Mouse (Mus musculus): ENCODE measurements around the gene Hmgb1.

Hmgb1 gene

DNA sequence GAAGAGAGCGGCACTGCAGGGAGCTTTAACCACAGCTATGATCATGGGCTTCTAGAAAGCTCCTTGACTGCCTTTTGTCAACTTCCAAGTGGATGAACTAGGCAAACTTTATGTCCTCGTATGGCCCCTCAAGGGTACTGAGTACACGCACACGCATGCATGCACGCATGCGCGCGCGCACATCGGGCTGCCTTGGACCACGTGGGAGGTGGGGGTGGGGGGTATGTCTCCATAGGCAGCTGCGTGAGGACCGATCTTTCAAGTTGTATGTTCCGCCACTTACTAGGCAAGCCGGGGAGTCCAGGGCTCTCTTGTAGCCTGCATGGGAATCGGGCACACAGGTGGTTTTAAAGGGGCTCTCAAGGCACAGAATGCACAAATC lies 163.6 kb downstream of the Hmgb1 start:
- no peak for DNase-seq (ENCODE audit: low spot score)

DNA sequence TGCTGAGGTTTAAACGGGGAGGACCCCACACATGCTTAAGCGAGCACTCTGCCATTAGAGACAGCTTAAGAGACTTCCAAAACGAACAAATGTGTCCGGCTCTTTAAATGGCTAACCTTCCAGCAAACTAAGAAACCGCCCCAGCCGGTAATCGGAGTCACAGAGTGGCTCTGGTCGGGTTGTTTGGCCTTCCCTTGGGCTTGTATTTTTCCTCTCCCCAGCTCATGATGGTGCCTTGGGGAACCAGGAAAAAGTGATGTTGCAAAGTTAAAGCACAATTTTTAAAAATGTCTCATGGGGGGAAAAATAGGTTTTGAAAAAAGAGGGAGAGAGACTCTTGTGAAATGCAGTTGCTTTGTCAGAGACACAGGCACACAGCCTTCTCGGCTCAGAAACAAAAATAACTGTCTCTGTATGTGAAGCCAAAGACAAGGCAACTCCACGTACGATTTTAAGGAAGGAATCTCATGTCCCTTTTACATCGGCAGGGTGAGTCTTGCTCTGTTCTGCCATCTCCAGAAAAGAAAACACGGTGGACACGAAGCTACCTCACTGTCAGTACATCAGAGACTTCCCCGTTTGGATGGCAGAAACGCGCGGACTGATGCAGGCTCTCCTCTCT lies 164.1 kb downstream of the Hmgb1 start:
- no peak for DNase-seq (ENCODE audit: low spot score)

DNA sequence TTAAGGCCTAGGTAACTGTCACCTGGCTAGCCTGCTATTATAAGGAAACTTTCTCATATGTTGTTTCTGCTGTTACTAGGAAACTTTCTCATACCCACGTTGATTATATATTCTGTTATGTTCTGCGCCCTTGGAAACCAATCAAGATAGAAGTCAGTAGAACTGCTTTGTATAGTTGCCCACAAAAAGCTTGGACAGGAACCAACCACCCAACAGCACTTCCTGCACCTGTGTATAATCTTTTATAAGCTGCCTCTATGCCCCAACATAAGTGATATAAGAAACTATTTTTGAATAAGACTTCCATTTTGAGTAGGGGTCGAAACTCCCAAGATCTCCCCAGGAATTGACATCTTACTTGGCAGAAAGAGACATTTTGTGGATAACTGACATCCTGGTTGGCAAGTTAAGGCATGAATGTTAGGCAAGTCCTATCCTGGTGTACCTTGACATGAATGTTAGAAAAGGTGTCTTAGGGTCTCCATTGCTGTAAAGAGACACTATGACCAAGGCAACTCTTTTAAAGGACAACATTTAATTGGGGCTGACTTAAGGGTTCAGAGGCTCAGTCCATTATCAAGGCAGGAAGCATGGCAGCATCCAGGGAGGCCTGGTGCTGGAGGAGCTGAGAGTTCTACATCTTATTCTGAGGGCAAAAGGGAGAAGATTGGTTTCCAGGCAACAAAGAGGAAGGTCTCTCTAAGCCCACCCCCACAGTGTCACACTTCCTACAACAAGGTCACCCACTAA lies 166.4 kb downstream of the Hmgb1 start:
- DNase-seq (ENCODE audit: low spot score): no peak

DNA sequence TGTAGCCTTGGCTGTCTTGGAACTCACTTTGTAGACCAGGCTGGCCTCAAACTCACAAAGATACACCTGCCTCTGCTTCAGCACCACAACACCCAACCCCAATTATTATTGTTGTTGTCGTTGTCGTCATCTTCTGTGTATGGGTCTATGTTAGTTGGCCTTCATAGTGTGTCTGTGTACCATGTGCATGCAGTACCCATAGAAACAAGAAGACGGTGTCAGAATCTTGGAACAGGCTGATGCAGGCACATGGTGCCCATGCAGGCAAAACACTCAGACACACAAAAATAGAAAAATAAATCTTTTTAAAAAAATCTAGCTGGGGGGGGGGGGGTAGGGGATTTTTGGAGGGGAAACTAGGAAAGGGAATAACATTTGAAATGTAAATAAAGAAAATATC lies 167.1 kb downstream of the Hmgb1 start:
- no peak for DNase-seq (ENCODE audit: low spot score)

DNA sequence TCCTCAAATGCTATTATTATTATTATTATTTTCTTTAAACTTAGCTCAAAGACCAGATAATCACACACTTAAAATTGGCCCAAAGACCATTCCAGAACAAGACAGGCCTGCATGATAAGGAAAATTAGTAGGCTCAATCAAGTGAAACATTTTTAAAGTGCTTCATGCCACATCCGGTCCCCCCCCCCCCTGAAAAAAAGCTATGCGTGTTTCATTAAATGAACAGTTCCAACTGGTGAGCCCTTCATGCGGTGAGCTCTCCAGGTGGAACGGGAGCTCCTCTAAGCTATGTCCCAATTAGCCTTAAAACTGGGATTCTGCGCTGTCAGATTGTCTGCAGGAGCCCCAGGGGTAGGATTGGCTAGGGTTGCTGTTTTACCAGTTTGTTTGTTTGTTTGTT lies 168.0 kb downstream of the Hmgb1 start:
- DNase-seq (ENCODE audit: low spot score): no peak

DNA sequence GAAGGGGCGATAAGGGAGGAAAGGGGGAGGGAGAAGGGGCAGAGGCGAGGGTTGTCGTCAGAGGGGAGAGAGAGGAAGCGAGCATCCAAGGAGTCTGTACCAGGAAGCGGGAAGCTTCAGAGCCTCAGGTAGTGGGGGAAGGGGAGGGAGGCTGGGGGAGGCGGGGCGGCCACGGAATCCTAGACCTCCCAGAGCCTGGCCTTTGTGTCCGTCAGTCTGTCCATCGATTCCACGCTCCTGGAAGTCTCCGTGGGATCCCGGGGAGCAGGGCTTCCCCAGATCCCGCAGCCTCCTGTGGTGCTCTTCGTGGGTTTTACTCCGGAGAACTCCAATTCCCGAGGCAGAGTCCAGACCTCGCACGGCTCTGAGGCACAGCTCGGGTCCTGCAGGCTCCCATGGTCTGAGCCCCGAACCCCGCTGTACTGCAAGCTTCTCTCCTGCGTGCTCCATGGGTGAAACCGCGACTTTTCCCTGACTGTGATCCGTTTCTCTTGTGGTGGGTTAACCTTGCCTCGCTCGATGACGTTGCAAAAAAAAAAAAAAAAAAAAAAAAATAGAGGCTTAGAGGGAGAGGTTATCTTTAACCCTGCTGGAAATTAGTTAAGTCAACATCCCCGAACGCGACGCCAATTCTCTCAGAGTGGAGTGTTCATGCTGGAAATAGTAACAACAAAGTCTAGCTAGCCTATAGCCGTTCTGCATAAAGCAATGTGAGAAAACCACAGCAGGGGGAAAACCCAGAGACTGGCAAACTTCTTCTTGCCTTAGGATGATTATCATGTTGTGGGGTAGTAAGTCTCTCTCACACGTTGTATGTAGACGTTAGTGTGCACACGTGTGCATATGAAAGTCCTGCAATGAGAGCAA lies 168.7 kb downstream of the Hmgb1 start:
- DNase-seq (ENCODE audit: low spot score): no peak

DNA sequence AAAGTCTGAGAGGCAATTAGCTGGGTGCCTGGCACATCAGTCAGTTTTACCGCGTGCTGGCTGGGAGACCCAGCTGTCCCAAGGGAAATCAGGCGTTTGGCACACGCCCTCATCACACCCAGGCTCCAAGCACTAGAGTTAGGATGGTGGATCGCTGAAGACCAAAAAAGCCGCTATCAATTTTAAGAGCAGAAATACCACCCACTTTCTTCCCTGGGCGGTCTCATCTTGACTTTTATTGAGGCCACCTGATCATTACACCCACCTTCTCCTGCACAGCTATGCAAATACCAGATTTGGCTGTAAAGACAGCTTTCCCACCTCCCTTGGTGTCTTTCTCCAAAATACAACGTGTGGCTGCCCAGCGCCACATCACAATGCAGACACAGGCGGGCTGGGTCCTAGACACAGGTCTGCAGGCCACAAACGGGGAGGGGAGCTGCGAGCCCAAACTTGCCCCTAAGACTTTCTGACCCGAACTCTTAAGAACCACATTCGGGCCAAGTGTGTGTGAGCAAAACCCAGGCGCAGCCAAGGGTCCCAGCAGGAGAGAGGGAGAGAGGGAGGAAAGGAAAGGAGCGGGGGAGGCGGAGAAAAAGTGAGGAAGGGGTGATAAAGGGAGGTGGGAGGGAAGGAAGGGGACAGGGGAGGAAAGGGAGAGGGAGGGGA lies 169.6 kb downstream of the Hmgb1 start:
- no peak for DNase-seq (ENCODE audit: low spot score)

DNA sequence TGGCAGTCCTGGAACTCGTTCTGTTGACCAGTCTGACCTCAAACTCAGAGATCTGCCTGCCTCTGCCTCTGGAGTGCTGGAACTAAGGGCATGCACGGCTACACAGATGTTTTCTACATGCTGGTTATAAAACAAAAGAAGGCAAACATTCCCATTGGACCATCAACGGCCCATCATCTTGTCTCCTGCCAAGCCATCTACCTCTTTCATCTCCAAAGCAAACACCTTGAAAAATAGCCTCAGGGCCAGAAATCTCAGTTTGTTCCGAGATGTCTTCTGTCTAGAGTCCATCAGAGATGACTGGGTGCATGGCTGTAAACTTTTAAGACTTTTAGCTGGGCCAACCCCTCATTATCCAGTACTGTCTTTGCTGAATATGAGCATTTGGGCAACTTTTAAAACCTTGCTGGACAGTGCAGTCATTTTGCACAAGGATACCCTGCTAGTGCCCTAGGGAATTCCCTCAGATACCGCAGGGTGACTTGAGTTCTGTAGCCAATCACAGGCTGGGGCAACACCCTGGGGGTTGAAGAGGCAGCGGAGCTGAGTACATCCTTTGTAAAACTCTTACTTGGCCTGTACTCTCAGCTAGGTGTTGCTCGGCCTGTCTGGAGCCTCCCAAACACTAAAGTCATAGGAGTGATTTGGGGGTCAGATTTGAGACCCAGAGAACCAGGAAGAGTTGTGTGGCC lies 170.3 kb downstream of the Hmgb1 start:
- no peak for DNase-seq (ENCODE audit: low spot score)

DNA sequence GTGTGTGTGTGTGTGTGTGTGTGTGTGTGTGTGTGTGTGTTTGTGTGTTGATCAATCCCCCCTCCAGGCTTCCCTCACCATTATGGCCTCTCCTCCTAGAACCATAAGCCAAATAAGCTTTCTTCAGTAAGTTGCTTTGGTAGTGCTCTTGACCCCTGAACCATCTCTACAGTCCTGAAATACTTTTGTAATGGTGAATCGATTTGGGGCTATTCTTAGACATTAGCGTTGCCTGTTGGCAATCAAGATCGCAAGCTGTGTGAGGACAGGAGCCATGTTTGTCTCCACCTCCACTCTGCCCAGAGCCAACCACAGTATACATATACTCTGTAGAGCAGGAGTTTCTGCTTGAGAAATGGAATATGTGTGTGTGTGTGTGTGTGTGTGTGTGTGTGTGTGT lies 175.2 kb downstream of the Hmgb1 start:
- no peak for DNase-seq (ENCODE audit: low spot score)

DNA sequence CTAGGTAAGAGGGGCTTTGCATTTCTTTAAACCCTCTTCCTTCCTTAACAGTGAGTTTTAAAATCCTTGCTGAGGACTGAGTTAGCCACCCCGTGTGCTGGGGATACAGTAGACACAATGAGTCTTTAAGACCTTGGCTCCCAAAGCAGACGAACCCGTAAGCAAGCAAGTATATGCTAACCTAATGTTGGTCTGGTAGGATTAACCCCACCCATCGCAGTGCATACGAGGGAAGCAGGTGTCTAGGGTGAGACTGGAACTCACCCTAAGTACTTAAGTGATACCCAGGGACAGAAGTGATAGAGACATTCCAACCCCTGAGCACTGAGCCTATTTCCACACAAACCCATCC lies 177.0 kb downstream of the Hmgb1 start:
- no peak for DNase-seq (ENCODE audit: low spot score)

DNA sequence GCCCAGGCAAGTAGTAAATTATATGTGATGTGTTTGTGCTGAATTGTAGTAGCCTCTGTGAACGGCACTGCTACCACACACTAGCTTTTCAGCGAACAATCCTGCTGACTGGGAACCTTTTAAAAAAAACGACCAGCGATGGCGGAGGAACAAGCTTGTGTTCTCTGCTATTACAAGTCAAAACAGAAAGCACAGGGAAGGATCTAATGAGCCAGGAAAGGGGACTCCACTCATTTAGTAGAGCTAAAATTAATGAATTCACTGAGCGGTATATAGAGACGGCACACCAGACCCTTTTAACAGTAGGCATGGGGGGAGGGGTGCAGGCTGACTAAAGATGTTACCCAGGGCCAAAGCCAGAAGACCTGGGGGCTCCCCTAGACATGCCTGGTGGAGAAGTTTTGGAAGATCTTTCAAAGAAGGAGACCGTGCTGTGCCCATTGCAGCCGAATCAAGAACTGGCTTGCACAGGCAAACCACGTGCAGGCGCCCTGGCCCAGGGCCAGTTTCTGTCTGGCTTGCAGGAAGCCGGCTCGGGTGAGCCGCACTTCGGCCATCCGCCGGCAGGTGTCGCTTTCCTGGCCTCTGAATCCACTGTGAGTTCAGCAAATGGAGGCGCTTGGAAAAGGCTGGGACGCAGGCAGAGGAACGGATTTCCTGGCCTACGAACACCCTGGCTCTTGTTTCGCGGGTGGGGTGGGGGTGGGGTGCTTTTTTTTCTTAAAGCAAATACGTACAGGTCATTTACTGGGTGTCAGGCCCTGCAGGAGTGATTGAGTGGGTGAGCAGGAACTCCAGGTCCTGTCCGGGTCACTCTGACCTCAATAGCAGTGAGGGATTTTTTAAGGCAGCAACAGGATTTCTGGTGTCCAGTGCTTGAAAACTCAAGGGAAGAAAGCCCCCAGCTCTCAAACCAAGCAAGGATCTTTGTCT lies 177.7 kb downstream of the Hmgb1 start:
- DNase-seq (ENCODE audit: low spot score): peak; percentile 99

DNA sequence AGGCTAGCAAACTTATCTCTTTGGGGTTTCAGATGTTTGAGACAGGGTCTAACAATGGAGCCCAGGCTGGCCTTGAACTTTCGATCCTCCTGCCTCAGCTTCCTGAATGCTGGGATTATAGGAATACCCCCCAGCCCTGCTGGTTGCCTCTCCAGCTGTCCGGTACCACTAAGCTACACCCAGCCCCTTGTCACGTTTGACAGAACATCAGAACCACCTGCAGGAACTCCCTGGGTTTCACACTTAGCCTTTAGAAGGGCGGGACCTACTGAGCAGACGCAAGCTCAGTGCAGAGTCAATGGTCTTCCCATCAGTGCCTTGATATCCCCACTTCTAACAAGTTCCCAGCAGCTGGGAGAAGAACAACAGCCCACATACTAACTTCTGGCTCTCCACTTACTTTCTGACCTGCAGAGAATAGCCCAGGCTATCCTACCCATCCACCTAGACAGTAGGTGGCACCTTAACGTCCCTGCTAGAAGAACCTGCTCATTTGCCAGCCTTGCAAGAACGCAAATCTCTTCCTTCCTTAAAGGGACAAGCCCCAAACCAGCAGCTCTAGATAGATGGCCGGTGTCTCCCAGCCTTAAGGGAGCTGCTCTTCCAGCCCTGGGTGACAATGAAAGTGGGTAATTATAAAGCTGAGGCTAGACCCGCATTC lies 178.5 kb downstream of the Hmgb1 start:
- no peak for DNase-seq (ENCODE audit: low spot score)

DNA sequence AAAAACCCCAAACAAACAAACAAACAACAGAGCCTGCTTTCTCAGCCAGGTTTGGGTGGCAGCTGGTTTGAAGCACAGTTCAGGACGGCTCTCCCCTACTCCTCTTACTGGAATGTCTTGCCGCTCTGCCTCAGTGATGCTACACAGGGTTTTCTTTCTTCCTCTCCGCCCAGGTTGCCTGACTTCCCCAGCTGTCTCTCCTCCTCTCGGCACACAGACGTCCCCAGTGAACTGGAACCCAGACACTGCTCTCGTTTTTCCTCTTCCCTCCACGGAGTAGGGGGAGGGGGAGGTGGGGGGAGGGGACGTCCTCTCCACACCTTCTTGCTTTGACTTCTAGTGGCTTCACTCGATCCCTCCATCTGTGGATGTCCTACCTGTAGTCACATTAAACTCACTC lies 179.2 kb downstream of the Hmgb1 start:
- DNase-seq (ENCODE audit: low spot score): no peak

DNA sequence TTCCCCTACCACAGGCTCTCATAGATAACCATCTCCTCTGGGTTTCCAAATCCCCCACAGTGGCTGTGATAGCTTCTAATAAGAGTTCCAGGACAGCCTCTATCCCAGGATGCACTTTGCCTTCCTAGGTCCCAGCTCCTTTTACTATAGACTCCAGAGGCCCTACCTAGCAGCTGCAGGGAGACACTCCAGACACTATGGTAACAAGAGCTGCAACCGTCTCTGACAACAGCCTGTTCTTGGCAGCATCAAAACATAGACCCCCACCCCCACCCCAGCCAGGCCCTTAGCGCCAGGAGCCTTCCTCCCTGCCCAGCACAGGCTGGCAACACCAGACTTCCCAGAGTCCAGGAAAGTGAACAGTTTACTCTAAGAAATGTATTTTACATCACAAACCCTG lies 181.2 kb downstream of the Hmgb1 start:
- DNase-seq (ENCODE audit: low spot score): no peak

DNA sequence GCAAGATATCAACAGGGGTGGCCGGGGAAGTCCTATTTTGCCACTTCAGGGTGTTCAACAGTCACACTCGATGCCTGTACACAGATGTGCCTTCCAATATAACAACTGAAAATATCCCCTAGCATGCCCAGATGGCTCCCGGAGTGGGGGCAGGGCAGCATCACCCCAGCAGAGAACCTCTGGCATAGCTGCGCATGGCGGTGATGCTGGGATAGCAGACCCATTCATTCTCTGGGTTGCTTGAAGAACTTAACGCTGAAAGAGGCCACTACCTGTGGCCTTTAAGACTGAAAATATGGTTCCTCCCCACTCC lies 181.5 kb downstream of the Hmgb1 start:
- DNase-seq (ENCODE audit: low spot score): no peak

DNA sequence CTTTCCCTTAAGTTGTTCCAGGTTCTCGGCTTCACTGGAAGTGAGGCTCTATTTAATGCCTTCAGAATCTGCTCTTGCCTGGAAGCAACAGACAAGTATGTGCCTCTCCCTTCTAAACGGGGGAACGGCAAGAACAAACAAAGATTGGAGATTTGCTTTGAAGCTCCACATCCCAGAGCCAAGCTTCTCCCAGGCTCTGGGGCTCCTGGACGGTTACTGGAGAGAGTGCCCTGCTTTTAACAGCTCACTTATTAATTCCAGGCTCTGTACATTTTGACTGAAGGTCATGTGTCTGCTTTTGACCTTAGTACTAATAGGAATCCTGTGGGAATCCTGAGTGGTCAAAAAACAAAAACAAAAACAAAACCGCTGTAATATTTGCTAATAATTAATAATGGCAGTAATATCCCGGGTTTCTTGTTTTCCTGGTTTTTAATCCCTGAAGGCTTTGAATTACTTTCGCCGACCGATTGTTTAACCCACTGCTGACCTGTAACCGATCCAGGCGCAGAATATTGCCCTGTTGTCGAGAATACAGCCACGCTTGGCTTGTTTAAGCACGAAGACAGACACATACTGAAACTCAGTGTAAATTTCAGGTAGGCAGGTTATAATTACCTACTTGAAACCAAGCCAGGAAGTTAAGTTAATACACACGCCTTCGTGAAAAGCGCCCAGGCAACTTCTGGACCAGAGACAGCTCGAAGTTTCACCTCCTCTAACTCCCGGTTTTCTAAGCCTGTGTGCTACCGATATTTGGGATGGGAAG lies 182.1 kb downstream of the Hmgb1 start:
- peak; percentile 48 for DNase-seq (ENCODE audit: low spot score)

DNA sequence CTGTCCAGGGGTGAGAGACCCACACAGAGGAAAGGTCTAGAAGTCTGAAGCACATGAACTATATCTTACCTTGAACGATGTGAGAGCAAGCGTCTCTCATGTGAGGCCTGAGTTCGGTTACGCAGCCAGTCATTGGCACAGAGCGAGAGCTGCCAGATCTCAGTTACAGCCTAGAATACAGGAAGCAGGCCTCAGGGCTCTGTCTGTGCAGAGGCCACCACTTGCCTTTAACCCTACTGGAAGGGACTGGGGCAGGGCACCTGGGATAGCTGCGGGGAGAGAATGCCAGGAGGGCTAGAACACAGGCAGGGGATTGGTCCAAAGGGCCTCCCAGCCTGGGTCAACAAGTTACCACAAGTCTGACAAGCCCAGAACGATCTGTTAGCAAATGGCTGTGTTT lies 184.5 kb downstream of the Hmgb1 start:
- peak; percentile 89 for DNase-seq (ENCODE audit: low spot score)

DNA sequence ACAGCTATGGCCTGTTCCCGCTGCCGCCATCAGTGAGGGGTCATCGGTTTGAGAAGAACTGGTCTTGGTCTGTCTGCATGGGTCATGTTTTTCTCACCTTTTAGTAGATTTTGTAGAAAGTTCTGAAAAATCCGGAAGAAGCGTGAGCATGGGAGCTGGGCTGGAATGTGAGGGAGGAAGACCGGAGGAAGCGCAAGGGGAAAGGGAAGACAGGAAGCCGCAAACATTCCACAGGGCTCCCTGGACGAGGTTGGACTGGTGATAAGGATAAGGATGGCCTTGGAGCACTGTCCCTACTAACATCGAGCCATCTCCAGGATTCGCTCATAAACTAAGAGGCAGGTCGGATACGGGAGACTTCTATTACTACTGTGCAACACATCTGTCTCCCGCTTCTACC lies 185.8 kb downstream of the Hmgb1 start:
- DNase-seq (ENCODE audit: low spot score): no peak

DNA sequence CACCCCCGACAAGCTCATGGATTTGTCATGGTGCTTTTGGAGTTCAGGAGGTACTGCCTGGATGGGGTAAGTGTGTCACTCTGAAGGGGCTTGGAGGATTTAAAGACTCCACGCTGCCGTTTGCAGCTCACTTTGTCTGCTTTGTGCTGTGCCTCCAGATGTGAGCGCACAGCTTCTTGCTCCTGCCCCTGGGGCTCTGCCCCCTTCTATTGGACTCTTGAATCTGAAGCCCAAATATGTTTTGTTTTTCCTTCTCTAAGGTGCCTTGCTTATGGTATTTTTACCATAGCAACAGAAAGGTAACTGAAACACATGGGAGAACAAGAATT lies 187.6 kb downstream of the Hmgb1 start:
- no peak for DNase-seq (ENCODE audit: low spot score)

Data from adipocyte (in vitro differentiated cells).